Mouse (Mus musculus) gastrocnemius, postnatal 25 days (tissue): ENCODE measurements around the gene Spdye4c. TPM values are rescaled to one million over a fixed set of nuclear protein-coding genes. Genes with fewer than 3 reads are reported as not detected.
A peak's percentile ranks its signal among the peaks of the same experiment; 100 is the strongest.

Experiments used
- DNase-seq: peaks from one replicate; pipeline ENCODE4 v3.0.0; 2022
- long read RNA-seq, 2 experiments: library from polyadenylated mRNA; stranded (forward); transcript quantifications; one replicate each; pipeline ENCODE4 v2.0.0; 2021
- total RNA-seq, 2 experiments: library from RNA; stranded (reverse); gene quantifications; 1 replicate in 1 of 2; 2 replicates in 1 of 2; pipeline ENCODE4 v1.2.3; 2021

Gene Spdye4c
- not detected for total RNA-seq
- long read RNA-seq, experiment 1 = 0 reads
- long read RNA-seq, experiment 2 = 0 reads

DNA sequence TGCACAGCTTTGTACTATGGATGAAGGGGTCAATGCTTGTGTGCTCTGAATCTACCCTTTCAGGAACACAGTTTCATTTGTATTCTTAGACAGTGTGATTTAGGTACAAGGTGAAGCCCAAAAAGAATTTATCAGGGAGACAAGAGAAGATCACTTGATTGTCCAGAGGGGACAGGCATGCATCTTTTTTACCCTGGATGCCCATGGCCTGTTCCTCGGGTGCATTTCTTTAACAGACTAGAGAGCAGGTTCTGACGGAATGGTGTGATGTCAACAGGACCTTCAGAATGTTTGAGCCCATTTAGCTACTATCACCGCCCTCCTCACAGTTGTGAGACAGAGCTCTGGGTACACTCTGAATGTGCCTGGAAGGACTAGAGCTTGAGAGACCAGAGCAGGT lies at the start of gene Spdye4c:
Gene Spdye4c, plus strand, starts transcription at position 301 of the 400 bp plus-strand sequence.
- DNase-seq = no peak

DNA sequence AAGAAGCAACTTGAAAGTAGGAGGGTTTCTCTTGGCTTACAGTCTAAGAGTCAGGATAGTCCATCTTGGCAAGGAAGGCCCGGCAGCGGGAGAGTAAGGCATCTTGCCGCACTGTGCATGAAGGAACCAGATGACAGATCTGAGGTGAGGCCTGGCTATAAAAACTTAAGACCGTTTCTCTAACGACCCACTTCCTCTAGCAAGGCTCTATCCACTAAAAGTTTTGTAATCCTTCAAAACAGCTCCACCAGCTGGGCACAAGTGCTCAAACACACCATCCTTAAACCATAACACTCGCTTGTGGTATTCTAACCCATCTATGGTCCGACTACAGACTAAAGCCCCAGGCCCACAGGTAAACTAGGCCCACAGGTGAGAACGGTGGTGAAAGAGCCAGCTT lies 47.5 kb upstream of the Spdye4c start:
- DNase-seq = no peak

DNA sequence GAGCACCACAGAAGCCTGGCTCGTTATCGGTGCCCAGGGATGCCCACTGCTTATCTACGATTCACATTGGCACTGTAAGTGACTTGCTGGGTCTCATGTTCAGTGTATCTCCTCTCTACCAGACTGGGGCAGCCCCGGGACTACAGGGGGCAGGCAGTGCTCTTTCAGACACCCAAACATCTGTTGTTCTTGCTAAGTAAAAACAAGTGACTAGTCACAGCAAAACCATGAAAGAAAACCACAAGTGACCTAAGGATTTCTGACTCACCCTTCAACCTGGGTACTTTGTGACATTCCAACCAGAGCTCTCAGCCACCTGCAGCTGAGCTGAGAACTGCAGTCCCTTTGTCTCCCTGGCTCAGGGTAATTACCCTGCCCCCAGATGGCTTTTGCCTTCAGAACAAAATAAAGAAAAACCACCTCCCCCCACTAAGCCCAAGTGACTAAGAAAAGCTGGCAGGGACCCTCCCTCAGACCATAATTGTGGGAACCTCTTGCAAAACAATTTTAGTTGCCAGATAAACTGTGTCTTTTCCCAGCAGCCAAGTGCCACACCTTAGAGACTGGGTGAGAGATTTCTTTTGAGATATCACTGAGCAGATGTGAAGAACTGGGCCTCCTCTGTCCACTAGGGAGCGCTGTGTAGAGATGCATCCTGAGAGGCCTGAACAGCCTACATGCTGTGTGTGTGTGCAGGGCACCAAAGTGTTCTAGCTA lies 46.4 kb upstream of the Spdye4c start:
- DNase-seq = peak; percentile 16

DNA sequence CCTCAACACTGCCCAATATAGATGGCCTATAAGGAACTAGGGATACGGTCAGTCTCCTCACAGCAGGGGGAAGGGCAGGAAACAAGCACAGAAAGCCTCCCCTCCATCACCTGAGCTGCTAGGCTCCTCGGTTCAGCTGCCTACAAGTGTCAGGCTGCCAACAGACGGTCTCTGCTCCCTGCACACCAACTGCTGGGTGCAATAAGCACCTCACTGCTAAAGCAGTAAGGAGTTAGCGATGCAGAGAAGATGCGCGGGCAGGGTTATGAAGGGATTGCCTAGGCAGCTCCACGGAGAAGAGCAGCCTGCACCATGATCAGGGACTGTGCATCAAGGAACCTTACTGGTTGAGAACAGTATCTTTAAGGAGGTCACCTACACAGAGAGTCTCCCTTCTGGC lies 45.6 kb upstream of the Spdye4c start:
- DNase-seq = no peak

DNA sequence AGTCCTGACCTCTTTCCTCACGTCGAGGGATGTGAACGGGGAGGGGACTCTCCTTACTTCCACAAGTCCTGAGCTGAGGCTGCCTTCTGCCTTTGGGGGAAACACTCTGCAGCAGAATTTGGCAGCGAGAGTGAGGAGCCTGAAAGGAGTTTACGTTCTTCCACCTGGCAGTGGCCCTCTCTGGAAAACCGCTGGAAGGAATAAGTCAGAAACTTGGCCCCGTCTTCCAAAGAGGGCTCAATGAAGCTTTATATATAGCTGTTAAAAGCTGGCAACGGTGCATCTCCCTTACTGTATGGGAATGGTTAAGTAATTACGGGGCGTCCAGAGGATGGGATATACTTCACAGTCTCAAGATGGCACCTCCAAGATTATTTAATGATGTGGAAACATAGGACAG lies 43.9 kb upstream of the Spdye4c start:
- DNase-seq = no peak

DNA sequence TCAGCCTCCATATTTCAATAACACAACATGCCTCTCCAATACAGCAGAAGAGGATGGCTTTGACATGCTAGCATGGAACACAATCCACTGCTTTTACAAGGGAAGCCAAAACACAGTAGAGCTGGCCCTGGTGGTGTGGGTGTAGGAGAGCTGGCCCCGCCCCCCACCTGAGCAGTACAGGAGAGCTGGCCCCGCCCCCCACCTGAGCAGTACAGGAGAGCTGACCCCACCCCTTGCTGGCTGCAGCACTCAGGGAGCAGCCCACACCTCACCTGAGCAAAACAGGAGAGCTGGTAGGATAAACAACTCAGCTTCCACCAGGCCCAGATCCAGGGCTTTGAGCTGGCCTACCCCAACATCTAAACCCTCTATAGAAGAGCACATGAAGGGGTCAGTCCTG lies 42.7 kb upstream of the Spdye4c start:
- no peak for DNase-seq

DNA sequence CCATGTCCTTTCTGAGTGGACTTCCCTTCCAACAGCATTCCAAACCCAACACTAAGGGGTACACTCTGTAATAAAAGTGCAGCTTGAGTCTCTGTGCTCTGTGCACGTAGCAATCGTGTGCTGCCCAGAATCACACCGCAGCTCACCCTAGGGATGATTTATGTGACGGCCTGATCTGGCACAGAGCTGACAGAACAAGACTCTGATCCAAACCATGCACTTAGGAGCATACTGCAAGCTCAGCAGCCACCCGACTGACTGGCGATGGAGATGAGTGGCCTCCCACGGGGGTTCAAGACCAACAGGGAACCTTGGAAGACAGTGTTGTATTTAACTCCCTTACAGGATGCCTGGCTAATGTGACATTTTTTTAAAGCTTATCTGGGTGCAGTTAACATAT lies 41.4 kb upstream of the Spdye4c start:
- no peak for DNase-seq

DNA sequence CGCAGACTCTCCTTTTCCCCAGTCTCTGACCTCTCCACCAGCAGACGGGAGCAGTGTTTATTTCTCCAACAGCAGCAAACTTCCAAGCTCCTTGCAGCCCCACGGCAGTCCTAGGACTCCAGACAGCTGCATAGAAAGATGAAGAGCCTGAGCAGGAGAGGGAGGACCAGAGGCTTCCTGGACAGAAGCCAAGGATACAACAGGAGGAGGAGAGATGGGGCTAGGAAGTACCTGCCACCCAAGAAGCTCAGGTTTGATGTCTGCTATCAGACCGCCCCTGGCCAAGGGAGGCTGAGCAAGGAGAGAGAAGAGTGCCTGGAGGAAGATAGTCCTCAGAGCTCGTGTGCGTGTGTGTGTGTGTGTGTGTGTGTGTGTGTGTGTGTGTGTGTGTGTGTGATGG lies 41.0 kb upstream of the Spdye4c start:
- no peak for DNase-seq

DNA sequence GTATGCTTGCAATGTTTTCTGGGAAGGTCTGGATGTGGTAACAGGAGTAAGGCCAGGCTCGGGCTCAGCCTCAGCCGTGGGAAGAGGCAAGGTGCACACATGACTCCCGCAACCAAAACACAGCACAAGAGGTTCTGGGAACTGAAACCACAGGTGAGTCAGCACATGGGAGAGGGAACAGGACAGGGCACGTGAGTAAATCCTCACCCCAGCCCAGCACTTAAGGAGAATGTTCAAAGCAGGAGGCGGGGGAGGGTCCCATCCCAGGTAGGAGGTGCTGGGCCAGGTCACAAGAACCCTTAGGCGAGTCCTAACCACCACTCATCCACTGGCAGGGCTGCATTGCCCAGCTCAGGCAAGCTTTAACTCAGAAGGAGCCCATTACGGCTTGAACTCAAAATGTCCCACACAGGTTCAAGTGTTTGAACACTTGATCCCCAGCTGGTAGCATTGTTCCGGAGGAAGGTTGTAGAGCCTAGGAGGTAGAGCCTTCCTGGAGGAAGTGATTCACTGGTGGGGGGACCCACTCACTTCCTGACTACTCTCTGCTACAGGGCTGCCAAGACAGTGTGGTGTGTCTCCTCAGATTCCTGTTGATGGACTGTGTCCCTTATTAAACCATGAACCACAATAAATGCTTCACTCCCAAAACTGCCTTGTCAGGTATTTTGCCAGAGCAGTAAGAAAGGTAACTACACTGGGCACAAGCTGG lies 38.8 kb upstream of the Spdye4c start:
- DNase-seq = no peak

DNA sequence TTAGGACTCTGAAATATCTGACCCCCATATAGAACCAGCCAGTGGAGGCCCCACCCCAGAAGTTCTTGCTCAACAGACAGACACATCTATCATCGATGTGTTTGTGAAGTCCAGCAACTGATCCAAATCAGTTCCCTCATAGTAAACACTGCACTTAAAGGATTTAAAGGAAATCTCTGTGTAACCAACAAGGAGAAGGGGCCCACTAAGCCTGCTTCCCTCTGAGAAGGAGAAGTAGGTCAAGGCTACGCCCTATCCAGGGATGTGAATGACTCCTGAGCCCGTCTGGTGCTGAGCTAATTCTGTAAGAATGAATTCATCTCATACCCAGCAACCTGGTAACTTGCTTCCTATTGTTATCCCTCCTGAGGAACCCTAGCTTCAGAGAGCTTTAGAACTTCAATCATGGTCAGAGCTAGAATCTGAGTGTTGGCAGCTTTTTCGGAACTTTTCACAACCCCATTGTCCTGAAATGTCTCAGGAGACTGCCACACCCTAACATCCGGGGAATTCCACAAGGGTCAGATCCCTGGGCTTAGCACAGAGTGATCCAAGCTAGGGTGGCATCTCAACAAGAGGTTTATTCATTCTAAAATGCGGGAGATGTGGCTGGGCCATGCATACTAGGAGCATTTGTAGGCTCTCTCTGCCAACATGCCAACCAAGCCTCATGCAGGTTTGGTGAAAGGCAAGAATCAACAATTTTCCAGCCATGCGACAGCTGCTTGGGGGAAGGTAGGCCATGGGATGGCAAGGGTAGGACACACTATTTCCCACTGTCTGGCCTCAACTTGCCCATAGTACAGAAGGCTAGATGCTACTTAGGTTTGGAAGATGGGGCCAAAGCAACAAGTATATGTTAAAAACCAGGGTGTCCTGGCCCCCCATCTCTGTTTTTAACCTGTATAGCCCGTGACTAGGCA lies 38.0 kb upstream of the Spdye4c start:
- DNase-seq = no peak

DNA sequence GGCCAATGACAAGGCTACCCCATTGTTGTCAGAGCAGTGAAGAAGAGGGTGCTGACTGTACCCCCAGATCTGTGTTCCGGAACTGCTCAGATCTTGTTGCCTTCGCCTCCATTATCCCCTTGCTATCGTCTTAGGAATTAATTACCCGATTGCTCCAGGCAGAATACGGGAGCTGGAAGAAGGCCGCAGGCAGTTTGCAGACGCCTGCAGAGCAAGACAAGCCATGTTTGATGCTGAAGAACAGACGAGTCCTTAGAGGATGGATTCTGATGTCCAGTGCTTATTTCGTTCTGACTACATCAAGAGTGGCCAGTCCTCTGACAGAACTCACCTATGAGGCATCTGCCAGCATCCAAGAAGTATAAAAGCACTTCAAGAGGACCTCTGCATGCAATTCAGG lies 35.9 kb upstream of the Spdye4c start:
- no peak for DNase-seq

DNA sequence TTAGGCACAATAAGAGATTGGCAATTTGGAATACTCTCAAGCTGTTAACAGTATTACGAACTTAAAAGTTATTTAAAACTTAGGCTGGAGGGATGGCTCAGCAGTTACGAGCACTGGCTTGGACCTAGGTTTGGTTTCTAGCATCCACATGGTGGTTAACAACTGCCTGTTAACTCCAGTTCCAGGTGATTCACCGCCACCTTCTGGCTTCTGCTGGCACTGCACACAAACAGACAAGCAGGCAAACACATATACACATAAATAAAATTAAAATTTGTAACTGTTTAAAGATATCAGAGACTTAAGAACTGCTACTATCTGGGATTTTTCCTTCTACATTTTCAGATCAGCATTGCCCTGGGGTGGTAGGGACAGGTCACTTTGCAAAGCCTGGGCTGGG lies 26.8 kb upstream of the Spdye4c start:
- no peak for DNase-seq

DNA sequence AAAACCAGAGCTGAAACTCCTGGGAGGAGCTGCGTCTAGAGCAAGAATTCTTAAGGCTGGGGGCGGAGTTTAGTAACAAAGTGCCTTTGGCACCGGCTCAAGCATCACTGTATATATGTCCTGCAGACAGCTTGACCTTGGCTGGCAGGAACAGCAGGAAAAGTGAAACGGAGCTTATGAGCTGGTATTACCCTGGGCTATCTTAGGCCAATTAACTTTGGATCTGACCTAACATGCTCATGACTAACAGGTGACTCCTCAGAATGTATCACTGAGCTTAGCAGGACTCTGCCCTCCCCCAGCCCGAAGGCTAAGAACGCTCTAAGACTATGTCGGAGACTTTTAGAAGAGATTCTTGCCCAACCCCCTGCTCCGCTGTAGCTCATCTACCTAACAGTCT lies 25.1 kb upstream of the Spdye4c start:
- no peak for DNase-seq

DNA sequence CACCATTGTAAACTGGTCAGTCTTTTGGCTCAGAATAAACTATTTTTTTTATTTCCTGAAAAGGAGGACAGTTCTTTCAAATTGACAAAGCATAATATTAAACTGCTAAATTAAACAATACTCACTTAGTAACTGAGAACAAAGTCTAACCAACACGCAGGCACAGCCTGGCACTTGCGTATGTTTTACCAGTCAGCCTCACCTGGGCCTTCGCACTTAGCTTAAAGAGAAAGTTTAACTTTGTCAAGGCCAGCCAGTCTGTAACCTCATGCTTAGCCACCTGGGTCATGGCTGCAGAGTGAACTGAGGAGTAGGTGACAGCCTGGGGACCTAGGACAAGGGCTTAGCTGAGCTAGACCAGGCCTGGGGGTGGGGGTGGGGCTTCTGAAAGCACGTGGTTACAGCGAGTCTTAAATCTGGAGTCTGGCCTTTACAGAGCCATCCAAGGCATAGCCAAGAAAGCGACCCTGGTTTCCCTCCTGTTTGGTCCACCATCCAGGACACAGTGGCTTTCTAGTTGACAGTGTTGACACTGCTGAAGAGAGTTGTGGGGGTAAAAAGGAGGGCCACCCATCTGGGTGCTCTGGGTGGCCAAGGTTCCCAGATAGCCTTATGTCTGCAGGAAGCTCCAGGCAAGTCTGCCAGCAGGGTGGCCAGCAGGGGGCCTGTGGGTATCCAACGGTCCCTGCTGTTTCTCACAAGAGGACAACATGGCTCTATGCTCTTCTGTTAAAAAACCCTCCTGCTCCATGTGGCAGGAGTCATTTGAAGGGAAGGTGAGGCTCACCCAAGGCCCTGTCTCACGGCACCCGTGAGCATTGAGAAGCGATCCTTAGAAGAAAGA lies 24.5 kb upstream of the Spdye4c start:
- no peak for DNase-seq

DNA sequence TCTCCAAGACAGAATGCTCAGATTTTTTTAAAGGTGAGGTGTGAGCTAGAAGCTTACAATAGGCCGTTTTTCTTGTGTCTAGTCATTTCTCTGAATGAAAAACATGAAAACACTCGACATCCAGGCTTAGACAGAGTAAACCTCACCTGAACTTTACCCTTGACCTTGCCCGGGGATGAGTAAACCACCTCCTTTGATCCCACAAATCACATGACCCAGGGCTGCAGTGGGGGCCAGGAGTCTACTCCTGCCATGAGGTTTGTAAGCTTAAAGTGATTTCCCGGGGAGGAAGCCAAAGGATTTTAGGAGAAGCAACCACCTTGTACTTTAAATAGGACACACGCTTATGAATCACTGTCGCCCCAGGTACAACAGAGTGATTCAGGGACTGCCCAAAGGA lies 23.0 kb upstream of the Spdye4c start:
- DNase-seq = no peak

DNA sequence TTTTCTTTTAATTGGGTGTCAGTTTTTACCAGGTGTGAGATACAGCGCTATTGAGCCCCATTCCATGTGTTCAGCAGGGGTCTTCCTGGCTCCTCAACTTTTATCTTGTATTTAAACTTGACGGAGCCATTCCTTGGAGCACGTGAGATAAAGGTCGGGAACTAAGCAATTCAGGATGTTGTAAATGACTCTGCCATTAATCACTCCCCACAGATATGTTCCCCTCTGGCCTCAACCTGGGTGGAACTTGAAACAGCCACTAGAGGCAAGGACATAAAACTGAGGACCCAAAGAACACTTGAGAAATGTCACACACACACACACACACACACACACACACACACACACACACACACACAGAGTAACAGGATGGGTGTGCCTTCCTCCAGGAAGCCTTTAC lies 22.5 kb upstream of the Spdye4c start:
- DNase-seq = no peak

DNA sequence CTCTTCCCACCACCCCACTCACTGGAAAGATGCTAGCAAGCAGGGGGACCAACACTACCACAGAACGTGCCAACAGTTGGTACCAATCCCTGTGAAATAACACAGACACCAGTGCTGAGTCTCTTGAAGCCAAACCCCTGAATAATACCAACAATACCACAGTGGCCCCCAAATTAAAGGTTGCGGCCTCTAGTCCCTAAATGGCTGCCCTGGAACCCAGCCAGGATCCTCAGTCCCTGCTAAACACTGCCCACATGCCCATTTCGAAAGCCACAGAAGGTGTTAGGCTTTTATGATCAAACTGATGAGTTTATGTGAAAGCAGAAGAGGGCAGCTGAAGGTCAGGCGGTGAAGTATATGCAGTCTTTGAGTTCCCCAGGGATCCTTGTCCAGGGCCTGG lies 20.0 kb upstream of the Spdye4c start:
- no peak for DNase-seq

DNA sequence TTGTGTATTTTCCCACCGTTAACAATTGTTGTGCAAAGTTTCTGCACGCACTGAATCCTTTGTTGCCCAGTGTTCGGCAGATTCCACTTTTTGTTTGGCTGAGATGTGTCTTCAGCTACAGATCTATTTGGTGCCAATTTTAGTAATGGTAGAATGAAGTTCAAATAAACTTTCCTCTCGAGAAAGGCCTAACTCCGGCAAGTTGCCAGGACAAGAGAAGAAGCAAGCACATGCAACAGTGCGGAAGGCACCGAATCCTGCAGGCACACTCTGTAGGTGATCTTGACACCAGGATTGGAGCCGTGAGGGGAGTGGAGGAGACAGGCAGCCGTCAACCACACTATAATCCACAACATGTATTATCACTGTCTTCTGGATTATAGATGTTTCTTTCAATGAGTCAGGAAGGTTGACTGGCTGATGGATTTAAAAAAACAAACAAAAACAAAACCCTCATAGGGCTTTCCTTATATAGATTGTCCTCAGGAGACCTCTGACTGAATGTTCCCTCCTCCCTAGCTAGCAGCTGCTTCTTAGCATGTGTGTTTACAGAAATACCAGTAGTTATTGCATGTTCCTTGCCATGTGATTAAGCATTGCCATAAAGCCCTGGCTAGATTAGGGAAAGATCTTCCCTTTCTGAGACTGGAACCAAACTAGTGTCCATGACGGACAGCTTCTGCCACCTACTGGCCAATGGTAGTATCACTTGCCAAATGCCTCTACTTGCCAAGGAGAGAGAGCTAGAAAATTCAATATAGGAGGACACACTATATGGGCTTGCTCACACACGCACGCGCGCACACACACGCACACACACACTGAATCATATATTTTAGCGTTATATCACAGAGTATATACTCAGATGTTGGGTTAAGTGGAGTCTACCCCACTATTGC lies 18.0 kb upstream of the Spdye4c start:
- DNase-seq = peak; percentile 48

DNA sequence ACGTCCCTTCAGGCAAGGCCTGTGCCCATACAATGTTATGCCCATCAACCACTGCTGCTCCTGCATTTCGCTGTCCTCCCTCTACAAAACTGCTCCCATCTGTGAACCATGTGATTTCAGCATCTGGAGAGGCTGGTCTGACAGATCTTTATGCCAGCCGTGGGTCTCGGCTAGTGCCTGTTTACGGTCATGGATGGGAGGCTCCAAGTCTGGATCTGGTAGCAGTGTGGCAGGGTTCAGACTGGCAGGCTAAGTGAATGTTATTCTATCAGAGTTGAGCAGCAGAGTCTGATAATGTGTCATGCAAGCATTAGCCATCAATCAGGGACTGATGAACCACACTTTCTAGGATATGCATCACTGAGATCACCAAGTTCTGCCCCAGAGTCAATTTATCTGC lies 8.1 kb upstream of the Spdye4c start:
- DNase-seq = no peak

DNA sequence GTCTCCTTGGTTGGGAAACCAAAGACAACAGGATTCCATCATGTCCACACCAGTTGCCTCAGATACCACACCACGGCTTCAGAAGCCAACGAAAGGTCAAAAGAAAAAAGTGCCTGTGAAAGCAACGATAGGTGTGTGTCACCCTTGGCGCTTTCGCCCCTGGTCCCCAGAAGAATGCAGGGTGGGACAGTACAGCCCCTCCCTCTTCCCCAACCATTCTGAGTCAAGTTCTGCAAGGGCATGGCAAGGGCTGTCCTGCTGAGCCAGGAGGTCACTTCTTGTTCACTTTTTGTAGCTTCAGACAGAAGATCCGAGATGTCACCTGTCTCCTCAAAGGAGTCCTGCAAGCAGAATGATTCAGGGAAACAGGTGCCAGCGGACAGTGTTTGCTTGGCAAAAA lies 1.3 kb downstream of the Spdye4c start:
- no peak for DNase-seq

DNA sequence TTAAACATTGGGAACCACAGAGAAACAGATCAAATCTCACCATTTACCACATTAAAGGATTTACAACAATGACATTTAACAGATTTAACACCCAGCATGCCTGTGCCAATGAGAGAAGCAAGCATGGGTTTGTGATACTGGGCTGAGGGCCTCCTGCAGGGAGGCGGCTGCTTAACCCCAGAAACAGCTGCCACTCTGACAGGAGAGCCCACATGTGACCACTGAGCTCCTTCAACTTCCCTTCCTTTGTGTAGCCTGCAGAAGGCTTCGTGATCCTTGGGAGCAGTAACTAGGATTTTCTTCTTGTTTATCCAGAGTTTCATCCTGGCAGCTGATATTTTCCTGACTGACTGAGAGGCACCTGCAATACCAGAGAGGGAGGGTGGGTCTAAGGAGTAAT lies 10.5 kb downstream of the Spdye4c start:
- DNase-seq = no peak
